Mouse (Mus musculus): Measurements from ENCODE around the gene Phf11a. TPM values are rescaled to one million over a fixed set of nuclear protein-coding genes. Genes with fewer than 3 reads are reported as not detected.
A peak's percentile ranks its signal among the peaks of the same experiment; 100 is the strongest.
"Not testable (repeated sequence)": the region's sequence is repeated elsewhere in the genome, so short reads cannot be mapped to it uniquely, and the experiment has no call there.

Gene Phf11a
- not detected for total RNA-seq (2021)

GRCm38 (mm10) chr14:59297391-59297790 is at the start of gene Phf11a:
Phf11a (minus strand) TSS chr14:59297522.
- DNase-seq (ENCODE audit: extremely low spot score in 1 of 2, low spot score in 1 of 2), result not testable (repeated sequence)

GRCm38 (mm10) chr14:59341189-59341588 is 43.9 kb upstream of the Phf11a start, which contains the start of gene Phf11b:
Phf11b (minus strand) TSS chr14:59341351.
- not testable (repeated sequence) for DNase-seq (ENCODE audit: extremely low spot score in 1 of 2, low spot score in 1 of 2)

- no peak for DNase-seq (ENCODE audit: extremely low spot score in 1 of 2, low spot score in 1 of 2)
These were observed 42.2 kb upstream of the Phf11a start for GRCm38 (mm10) chr14:59339541-59339940.

GRCm38 (mm10) chr14:59336056-59336455 is 38.7 kb upstream of the Phf11a start:
- DNase-seq (ENCODE audit: extremely low spot score in 1 of 2, low spot score in 1 of 2), result not testable (repeated sequence)

GRCm38 (mm10) chr14:59330499-59330898 is 33.2 kb upstream of the Phf11a start:
- peak; percentile 12 to 18 for DNase-seq (ENCODE audit: extremely low spot score in 1 of 2, low spot score in 1 of 2)

- not testable (repeated sequence) for DNase-seq (ENCODE audit: extremely low spot score in 1 of 2, low spot score in 1 of 2)
These were observed 22.6 kb upstream of the Phf11a start for GRCm38 (mm10) chr14:59319970-59320369.

- DNase-seq (ENCODE audit: extremely low spot score in 1 of 2, low spot score in 1 of 2), result not testable (repeated sequence)
These were observed 21.7 kb upstream of the Phf11a start for GRCm38 (mm10) chr14:59319036-59319435.

- not testable (repeated sequence) for DNase-seq (ENCODE audit: extremely low spot score in 1 of 2, low spot score in 1 of 2)
These were observed 5.6 kb downstream of the Phf11a start for GRCm38 (mm10) chr14:59291769-59292168.

GRCm38 (mm10) chr14:59274961-59275360 is 22.4 kb downstream of the Phf11a start:
- not testable (repeated sequence) for DNase-seq (ENCODE audit: extremely low spot score in 1 of 2, low spot score in 1 of 2)

GRCm38 (mm10) chr14:59260056-59260455 is 37.3 kb downstream of the Phf11a start, which contains the start of gene Gm6904:
Gm6904 (minus strand) TSS chr14:59260216.
- no peak for DNase-seq (ENCODE audit: extremely low spot score in 1 of 2, low spot score in 1 of 2)

- DNase-seq (ENCODE audit: extremely low spot score in 1 of 2, low spot score in 1 of 2), result not testable (repeated sequence)
These were observed 41.5 kb downstream of the Phf11a start for GRCm38 (mm10) chr14:59255861-59256260.

- DNase-seq (ENCODE audit: extremely low spot score in 1 of 2, low spot score in 1 of 2), result not testable (repeated sequence)
These were observed 47.0 kb downstream of the Phf11a start for GRCm38 (mm10) chr14:59250350-59250749.

- DNase-seq (ENCODE audit: extremely low spot score in 1 of 2, low spot score in 1 of 2), result no peak
These were observed 63.7 kb downstream of the Phf11a start for GRCm38 (mm10) chr14:59233635-59234034.

- no peak for DNase-seq (ENCODE audit: extremely low spot score in 1 of 2, low spot score in 1 of 2)
These were observed 65.3 kb downstream of the Phf11a start for GRCm38 (mm10) chr14:59232003-59232402.

GRCm38 (mm10) chr14:59230331-59230966 is 66.9 kb downstream of the Phf11a start:
- no peak for DNase-seq (ENCODE audit: extremely low spot score in 1 of 2, low spot score in 1 of 2)

- no peak for DNase-seq (ENCODE audit: extremely low spot score in 1 of 2, low spot score in 1 of 2)
These were observed 67.5 kb downstream of the Phf11a start for GRCm38 (mm10) chr14:59229822-59230221.

Other genes with a start within 250 kb of the Phf11a start
- not detected for gene 1700129C05Rik, start 154.6 kb downstream of the Phf11a start, total RNA-seq (2021)
- not detected for gene Gm5142, start 118.8 kb downstream of the Phf11a start, total RNA-seq (2021)
- 10 to 100 TPM; 33.7 to 34.1 TPM for gene Rcbtb1, start 96.3 kb downstream of the Phf11a start, total RNA-seq (2021)
- not detected for gene Gm6904, start 37.3 kb downstream of the Phf11a start, total RNA-seq (2021)
- gene Phf11b, start 43.8 kb upstream of the Phf11a start, total RNA-seq (2021), result not detected
- gene Phf11d, start 67.9 kb upstream of the Phf11a start, total RNA-seq (2021), result under 1 TPM; 0.59 to 0.73 TPM
- under 1 TPM; 0.47 to 0.49 TPM for gene Phf11c, start 97.9 kb upstream of the Phf11a start, total RNA-seq (2021)
- gene Setdb2, start 143.4 kb upstream of the Phf11a start, total RNA-seq (2021), result 1 to 10 TPM; 5.7 to 6.8 TPM
- 10 to 100 TPM; 18.0 to 20.2 TPM for gene Cab39l, start 143.4 kb upstream of the Phf11a start, total RNA-seq (2021)

All from layer of hippocampus, postnatal 25 days (tissue).